Mouse (Mus musculus) naive thymus-derived CD4-positive, alpha-beta T cell, adult 2 months (primary cell): Measurements from ENCODE around the gene Cct5.

Experiments
- DNase-seq: peaks from one replicate; pipeline ENCODE4 v3.0.0-alpha.2; 2011; ENCODE audit warnings: low read depth

The Cct5 gene

GRCm38 (mm10) chr15:31601646-31602374 is at the start of gene Cct5, which contains the start of gene Fam173b:
Cct5 (minus strand) TSS chr15:31601804.
Fam173b (plus strand) TSS chr15:31601852.
- peak; percentile 98 for DNase-seq

- DNase-seq: peak; percentile 72
Measured at GRCm38 (mm10) chr15:31650821-31651220, 49.2 kb upstream of the Cct5 start.

GRCm38 (mm10) chr15:31649691-31650090 is 48.1 kb upstream of the Cct5 start:
- DNase-seq: peak; percentile 80

GRCm38 (mm10) chr15:31647851-31648569 is 46.4 kb upstream of the Cct5 start:
- peak; percentile 52 for DNase-seq

- DNase-seq: no peak
Measured at GRCm38 (mm10) chr15:31647225-31647624, 45.6 kb upstream of the Cct5 start.

- DNase-seq: no peak
Measured at GRCm38 (mm10) chr15:31636091-31636595, 34.5 kb upstream of the Cct5 start.

GRCm38 (mm10) chr15:31634582-31634981 is 33.0 kb upstream of the Cct5 start:
- DNase-seq: no peak

- DNase-seq: no peak
Measured at GRCm38 (mm10) chr15:31632478-31632877, 30.9 kb upstream of the Cct5 start.

GRCm38 (mm10) chr15:31631396-31631858 is 29.8 kb upstream of the Cct5 start:
- DNase-seq: no peak

- no peak for DNase-seq
Measured at GRCm38 (mm10) chr15:31629556-31629955, 28.0 kb upstream of the Cct5 start.

GRCm38 (mm10) chr15:31628180-31628579 is 26.6 kb upstream of the Cct5 start:
- DNase-seq: no peak

- DNase-seq: no peak
Measured at GRCm38 (mm10) chr15:31627277-31628154, 25.9 kb upstream of the Cct5 start.

- no peak for DNase-seq
Measured at GRCm38 (mm10) chr15:31619521-31619920, 17.9 kb upstream of the Cct5 start.

GRCm38 (mm10) chr15:31617261-31617660 is 15.7 kb upstream of the Cct5 start:
- no peak for DNase-seq

GRCm38 (mm10) chr15:31614666-31615065 is 13.1 kb upstream of the Cct5 start:
- no peak for DNase-seq

- no peak for DNase-seq
Measured at GRCm38 (mm10) chr15:31613826-31614453, 12.3 kb upstream of the Cct5 start.

GRCm38 (mm10) chr15:31611976-31612375 is 10.4 kb upstream of the Cct5 start:
- DNase-seq: no peak

- no peak for DNase-seq
Measured at GRCm38 (mm10) chr15:31611027-31611426, 9.4 kb upstream of the Cct5 start.

GRCm38 (mm10) chr15:31606821-31607220 is 5.2 kb upstream of the Cct5 start:
- DNase-seq: no peak

GRCm38 (mm10) chr15:31603113-31603512 is 1.5 kb upstream of the Cct5 start:
- no peak for DNase-seq

- DNase-seq: peak; percentile 75
Measured at GRCm38 (mm10) chr15:31602426-31602825, 822 bp upstream of the Cct5 start.

- no peak for DNase-seq
Measured at GRCm38 (mm10) chr15:31601279-31601645, 342 bp downstream of the Cct5 start.
